Mouse (Mus musculus) lung, postnatal 14 days (tissue): ENCODE data around the gene Gm21992.

Experiments
- DNase-seq: peaks from one replicate; pipeline ENCODE4 v3.0.0; 2021

The Gm21992 gene

DNA sequence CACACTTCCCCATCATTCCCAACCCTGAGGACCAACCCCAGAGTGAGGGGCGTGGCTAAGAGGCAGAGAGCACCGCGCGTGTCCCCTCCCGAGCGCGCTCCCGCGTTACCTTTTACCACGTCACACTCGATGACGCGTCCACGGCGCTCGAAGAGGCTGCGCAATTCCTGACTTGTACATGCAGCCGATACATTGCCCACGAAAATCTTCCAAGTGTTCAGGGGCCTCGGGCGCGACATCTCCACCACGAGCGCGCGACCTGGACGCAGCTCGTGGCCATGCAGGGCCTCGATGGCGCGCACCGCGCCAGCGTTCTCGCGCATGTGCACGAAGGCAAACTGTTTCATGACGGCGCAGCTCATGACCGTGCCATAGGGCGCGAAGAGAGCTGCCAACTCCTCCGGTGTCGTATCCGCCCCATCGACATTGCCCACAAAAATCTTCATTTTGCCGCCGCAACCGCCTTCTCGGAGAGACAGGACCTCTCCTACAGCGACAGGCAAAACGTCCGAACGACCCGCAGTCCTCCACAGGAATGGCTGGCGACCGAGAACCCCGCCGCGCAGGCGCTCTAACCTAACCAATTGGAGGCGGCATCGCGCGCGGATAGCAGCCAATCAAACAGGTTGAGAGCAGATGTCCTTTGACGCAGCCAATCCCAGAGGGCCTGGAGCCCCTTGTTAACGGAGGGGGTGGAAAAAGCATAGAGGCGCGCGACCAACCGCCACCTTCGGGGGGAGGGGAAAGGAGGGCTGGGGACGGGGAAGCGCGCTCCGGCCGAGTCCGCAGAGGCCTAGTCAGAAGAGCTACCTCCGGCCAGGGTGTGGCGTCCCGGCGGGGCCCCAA lies at the start of gene Gm21992, which contains the start of gene Rbm14:
TSS of gene Gm21992 (minus strand) at position 550 of the 846 bp plus-strand sequence.
TSS of gene Rbm14 (minus strand) at position 572 of the 846 bp plus-strand sequence.
- DNase-seq = peak; percentile 97

DNA sequence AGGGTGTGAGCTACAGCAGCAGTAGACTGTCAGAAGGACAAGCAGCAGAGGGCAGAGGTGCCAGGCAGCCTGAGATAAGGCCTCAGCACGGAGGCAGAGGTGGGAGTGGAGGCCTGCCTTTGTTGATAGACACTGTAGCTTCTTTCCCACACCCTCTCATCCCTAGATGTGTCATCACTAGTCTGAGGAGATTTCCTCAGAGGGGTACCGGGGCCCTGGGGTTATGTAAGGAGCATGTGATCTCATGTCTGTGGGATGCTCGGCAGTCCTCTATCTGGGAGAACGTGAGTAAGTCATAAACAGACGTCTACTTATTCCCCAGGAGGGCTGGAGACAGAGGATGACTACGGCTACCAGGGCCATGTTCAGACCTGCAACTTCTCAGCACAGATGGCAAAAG lies 47.7 kb upstream of the Gm21992 start:
- DNase-seq = no peak

DNA sequence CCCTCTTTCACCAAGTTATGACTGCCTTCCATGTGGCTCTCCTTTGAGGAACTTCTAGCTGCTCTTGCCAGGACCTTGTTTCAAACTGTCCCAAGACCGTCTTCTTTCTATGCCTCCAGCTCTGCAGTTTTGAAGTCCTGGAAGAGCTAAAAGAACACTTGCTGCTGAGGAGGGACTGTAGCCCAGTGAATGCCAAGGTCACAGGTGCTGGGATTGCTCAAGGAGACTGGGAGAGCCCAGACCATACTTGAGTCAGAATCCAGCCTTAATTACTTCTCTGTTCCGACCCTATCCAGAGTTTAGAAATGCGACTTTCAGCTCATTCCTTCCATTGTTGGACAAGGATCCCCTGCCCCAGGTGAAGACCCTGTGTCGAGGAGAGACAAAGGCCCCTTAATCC lies 44.5 kb upstream of the Gm21992 start:
- no peak for DNase-seq

DNA sequence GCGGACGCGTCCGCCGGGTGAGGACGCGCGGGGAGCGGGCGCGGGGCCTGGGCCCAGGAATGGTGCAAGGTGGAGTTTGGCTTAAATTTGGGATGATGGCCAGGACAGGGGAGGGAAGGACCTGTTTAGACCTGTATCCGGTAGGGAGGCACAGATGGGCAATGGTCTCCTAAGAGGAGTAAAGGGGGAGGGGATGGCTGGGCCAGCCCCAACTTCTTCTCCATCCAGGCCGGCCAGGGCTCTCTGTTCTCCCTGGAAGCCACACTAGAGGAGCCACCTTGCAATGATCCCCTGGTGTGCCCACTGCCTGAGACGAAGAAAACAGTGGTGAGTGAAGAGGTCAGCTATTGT lies 44.0 kb upstream of the Gm21992 start:
- DNase-seq = no peak

DNA sequence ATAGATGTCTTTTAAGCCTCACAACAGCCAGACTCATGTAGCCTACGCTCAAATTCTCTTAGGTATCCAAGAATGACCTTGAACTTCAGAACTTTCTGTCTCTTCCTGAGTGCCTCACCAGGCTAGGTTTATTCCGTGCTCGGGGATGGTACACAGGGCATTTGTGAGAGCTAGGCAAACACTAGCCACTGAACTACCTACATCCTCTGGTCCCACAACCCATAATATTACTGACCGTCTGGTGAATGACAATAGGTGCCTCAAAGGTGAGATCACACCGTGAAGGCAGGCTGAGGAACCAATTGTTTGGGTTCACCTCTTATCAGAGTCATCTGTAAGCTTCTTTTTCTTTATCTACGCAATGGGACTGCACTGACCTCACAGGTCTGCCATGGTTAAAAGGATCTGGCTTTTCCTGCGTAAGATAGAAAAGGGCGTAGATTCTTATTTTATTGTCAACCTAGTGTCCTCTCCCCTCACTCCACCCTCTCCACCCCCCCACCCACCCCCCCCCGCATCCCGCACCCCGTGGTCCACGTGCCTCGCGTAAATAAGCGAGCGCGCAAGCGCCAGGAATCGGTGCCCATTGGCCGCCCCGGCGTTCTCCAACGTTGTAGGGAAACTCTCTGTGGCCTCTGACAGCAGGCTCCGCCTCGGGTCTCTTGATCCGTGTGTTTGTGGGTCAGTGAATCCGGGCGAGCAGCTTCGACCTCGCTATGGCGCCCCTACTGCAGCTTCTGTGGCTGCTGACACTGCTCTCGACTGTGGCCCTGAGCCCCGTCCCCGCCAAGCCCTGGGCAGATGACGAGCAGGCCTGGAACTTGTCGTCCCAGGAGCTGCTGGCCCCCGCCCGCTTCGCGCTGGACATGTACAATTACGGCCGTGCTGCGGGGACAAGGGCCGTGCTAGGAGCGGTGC lies 43.4 kb upstream of the Gm21992 start, which contains the start of gene Ctsf:
TSS of gene Ctsf (plus strand) at position 579 of the 918 bp plus-strand sequence.
- peak; percentile 85 for DNase-seq

- DNase-seq = no peak
Observed at GRCm38 (mm10) chr19:4850281-4850680, 38.9 kb upstream of the Gm21992 start.

DNA sequence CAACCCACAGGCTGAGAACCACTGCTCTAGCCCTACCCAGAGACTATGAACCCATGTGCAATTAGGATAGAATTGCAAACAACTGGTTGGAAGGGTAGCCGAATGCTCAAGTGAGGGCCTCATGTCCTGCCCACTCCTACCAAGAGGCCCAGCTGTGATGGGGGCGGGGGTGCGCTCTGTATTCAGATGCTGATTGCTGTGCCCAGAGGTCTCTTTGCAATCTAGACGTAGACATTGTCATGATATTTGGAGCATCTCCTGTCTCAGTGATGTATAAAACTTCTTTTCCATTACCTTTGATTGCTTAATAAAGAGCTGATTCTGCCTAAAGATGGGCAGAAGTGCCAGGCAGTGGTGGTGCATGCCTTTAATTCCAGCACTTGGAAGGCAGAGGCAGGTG lies 38.4 kb upstream of the Gm21992 start:
- DNase-seq = no peak

- DNase-seq = peak; percentile 21
Observed at GRCm38 (mm10) chr19:4847490-4847889, 36.1 kb upstream of the Gm21992 start.

DNA sequence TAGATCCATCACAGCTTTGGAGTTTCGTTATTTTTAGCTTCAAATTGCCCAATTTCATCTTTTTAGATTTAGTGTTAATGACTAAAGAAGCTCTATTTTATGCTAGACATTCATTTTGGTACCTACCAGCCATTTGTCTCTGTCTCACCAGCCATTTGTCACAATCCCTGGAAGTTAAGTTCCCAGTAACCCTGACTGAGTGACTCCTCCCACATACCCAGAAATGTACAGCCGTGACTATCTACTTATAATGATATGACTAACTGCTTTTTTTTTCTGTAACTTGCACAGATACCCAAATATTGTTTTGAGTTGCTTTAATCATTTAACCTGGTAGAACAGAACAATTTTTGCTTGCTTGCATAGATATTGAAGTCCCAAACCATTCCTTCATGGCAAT lies 34.4 kb upstream of the Gm21992 start:
- no peak for DNase-seq

- no peak for DNase-seq
Observed at GRCm38 (mm10) chr19:4842611-4843010, 31.2 kb upstream of the Gm21992 start.

- DNase-seq = no peak
Observed at GRCm38 (mm10) chr19:4840848-4841247, 29.4 kb upstream of the Gm21992 start.

- peak; percentile 98 for DNase-seq
Observed at GRCm38 (mm10) chr19:4839149-4839548, 27.7 kb upstream of the Gm21992 start, which contains the start of the genes Ccs and Ccdc87. Ccs (minus strand) TSS chr19:4839332. Ccdc87 (plus strand) TSS chr19:4839366.

DNA sequence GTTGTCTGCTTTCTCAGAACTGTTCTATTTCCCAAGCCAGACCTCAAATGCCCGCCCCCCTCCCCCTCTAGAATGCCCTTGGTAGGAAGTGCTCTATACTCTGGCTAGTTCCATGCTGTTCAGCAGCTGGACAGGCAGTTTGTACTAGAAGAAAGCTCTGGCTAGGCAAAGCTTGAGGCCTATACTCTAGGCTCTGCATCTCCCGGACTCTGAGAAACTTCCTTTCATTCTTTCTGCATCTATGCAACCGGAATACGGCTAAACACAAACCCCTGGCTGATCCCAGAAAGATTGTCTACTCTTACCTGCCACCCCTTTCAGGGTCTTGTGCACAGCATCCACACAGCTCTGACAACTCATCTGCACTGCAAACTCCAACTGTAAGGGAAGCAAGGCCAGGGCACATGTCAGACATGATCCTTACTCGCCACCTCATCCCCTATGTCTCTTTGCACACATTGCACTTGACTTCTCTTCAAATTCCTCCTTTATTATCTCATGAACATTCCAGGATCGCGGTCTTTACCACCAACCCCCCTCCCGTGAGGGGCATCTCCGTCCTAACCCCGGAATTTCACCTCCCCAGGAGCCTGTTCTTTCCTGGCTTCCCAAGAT lies 27.2 kb upstream of the Gm21992 start:
- DNase-seq = no peak

DNA sequence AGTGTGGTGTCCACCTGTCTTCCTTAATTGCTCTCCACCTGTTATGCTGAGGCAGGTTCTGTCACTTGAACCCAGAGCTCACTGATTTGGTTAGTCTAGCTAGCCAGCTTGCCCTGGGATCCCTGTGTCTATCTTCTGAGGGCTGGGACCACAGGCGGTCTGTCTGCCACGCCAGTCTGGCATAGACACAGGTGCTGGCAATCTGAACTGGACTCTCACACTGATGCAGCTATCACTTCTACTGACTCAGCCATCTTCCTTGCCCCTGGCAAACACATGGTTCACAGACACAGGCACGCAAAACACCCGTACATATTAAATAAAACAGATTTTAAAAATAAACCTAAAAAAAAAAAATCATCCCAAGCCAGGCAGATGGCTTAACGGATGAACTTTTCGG lies 25.6 kb upstream of the Gm21992 start:
- no peak for DNase-seq

GRCm38 (mm10) chr19:4836096-4836495 lies 24.7 kb upstream of the Gm21992 start:
- DNase-seq = no peak

DNA sequence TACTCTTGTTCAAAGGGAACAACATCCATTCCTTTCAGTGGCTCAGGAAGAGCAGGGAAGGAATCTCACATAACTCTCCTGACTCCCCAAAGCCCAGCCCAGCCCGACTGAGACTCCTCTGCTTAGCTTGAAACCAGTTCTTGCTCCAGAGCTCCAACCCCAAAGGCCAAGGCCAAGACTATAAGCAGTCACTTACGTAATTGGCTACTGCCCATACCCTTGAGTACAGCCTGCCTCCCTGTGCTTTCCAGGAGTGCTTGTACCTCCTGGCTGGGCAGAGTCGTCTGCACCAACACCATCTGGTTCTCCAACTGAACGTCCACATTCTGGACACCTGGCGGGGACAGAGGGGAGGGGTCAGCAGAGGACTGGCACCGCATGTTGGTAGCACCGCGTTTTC lies 22.6 kb upstream of the Gm21992 start:
- DNase-seq = no peak

DNA sequence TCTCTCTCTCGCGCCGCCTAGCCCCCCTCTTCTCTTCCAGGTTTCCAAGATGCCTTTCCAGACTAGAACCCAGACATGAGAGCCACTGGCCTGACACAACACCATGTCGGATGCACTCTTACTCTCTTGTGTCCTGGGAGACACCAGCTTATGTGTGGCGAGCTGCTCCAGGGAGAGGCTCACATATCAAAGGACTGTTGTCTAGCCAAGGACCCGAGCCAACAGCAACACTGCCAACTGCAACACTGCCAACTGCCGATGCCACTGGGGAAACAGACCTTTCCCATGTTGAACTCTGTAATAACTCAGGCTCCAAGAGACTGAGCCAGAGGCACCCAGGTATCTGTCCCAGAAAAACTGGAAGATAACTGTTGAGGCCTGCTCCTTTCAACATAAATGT lies 17.7 kb upstream of the Gm21992 start:
- no peak for DNase-seq

- DNase-seq = no peak
Observed at GRCm38 (mm10) chr19:4828444-4829114, 17.2 kb upstream of the Gm21992 start.

DNA sequence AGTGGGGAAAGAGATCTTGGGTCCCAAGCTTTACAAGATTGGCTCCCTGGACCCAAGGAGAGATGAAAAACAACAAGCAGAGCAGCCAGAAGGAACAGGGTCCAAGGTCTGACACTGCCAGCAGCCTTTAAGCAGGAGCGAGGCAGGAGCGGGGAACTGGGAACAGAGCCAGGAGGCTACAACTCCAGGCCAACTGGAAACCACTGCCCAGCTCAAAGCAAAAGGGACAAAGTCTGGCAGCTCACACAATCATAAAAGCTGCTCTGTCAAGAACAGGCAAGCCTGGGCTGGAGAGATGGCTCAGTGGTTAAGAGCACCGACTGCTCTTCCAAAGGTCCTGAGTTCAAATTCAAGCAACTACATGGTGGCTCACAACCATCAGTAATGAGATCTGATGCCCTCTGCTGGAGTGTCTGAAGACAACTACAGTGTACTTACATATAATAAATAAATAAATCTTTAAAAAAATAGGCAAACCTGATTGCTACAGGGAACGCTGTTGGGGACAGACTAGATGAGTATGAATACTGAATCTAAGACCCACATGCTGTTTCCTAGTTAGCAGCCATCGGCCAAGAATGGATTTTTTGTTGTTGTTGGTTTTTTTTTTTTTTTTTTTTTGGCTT lies 9.4 kb upstream of the Gm21992 start:
- peak; percentile 73 for DNase-seq

GRCm38 (mm10) chr19:4817182-4817835 lies 5.9 kb upstream of the Gm21992 start:
- no peak for DNase-seq

GRCm38 (mm10) chr19:4813015-4813414 lies 1.6 kb upstream of the Gm21992 start:
- DNase-seq = no peak
